Mouse (Mus musculus) lung, postnatal 0 days (tissue): Measurements from ENCODE around the gene Fermt2. TPM values are rescaled to one million over a fixed set of nuclear protein-coding genes. Genes with fewer than 3 reads are reported as not detected.
"Not testable (repeated sequence)": the region's sequence is repeated elsewhere in the genome, so short reads cannot be mapped to it uniquely, and the experiment has no call there.

Experiments used
- ATAC-seq: fragments of 200-750 bp; cut with Nextera tagmentation; 2 replicates; pipeline ENCODE4 v1.8.0; 2017; ENCODE audit warnings: moderate library complexity
- DNase-seq: peaks from one replicate; pipeline ENCODE4 v3.0.0-alpha.2; 2016; ENCODE audit warnings: low spot score
- H3K27ac ChIP-seq: fragments of 300-500 bp; sonication (generic); 2 replicates; pipeline ENCODE4 v1.5.1; 2014; ENCODE audit warnings: antibody characterized with exemption, mild to moderate bottlenecking, low read length, mixed read lengths
- H3K27me3 ChIP-seq: fragments of 300-500 bp; sonication (generic); replicated peaks from 2 replicates; pipeline ENCODE4 v1.6.1; 2014; ENCODE audit warnings: low read length, mixed read lengths; ENCODE audit not compliant: insufficient read depth
- H3K36me3 ChIP-seq: fragments of 300-500 bp; sonication (generic); 2 replicates; pipeline ENCODE4 v1.6.1; 2014; ENCODE audit warnings: low read length, mixed read lengths; ENCODE audit not compliant: insufficient read depth
- H3K4me1 ChIP-seq: fragments of 300-500 bp; sonication (generic); 2 replicates; pipeline ENCODE4 v1.6.1; 2014; ENCODE audit warnings: antibody characterized with exemption, low read depth, low read length, mixed read lengths; ENCODE audit not compliant: insufficient read depth
- H3K4me2 ChIP-seq: fragments of 300-500 bp; sonication (generic); replicated peaks from 2 replicates; pipeline ENCODE4 v1.6.1; 2014; ENCODE audit warnings: low read depth, mild to moderate bottlenecking, low read length, moderate library complexity, mixed read lengths
- H3K4me3 ChIP-seq: fragments of 300-500 bp; sonication (generic); 2 replicates; pipeline ENCODE4 v1.5.1; 2014; ENCODE audit warnings: low read depth, low read length
- H3K9ac ChIP-seq: fragments of 300-500 bp; sonication (generic); replicated peaks from 2 replicates; pipeline ENCODE4 v1.6.1; 2014; ENCODE audit warnings: low read depth, mild to moderate bottlenecking
- H3K9me3 ChIP-seq: fragments of 300-500 bp; sonication (generic); 2 replicates; pipeline ENCODE4 v1.6.1; 2016; ENCODE audit warnings: low read length, mixed read lengths
- CTCF ChIP-seq: IDR thresholded peaks from 2 replicates; pipeline ENCODE4 v1.5.1; 2016; ENCODE audit warnings: antibody characterized with exemption, mild to moderate bottlenecking
- EP300 ChIP-seq: IDR thresholded peaks from 2 replicates; pipeline ENCODE4 v1.6.1; 2016; ENCODE audit warnings: antibody characterized with exemption, mild to moderate bottlenecking, control low read depth
- WGBS: fragments of 180-500 bp; shearing (Covaris S2); extraction: QIAGEN DNeasy Blood & Tissue Kit; methylation state at CpG from one replicate; pipeline ENCODE4 v1.1.7; 2014; 5-methylcytosine and 5-hydroxymethylcytosine counted together
- polyA plus RNA-seq: library from polyadenylated mRNA; unstranded; fragments of >200 nt; fragmentation: Nextera tagmentation; extraction: Ambion mirVana; gene quantifications from 2 replicates; pipeline ENCODE4 v1.2.1, GENCODE M21; 2015

Gene Fermt2
- polyA plus RNA-seq, 1 experiment from 2014 or later = 362 TPM

- Histone ChIP-seq H3K4me1 (peaks cover 8% of the 10 kb centered on the region; the same call in 1 of the 2 replicates), H3K9ac (no peak overlapping the region), H3K9me3 (no peaks in the 10 kb centered on the region), H3K4me3 (no peak overlapping the region), H3K27ac (peak overlapping the region; percentile 72), H3K4me2 (no peak overlapping the region), H3K27me3 (no peaks in the 10 kb centered on the region), H3K36me3 (peaks cover 26% of the 10 kb centered on the region; the same call in 1 of the 2 replicates)
- peak; percentile 54 for TF ChIP-seq EP300
- TF ChIP-seq CTCF = no peak
- 15% methylated on average over 8 of the region's 8 CpGs for whole genome bisulfite sequencing
- DNase-seq = peak; percentile 79
- ATAC-seq = peak; percentile 77
Measured at GRCm38 (mm10) chr14:45477651-45478050, 52.3 kb downstream of the Fermt2 start.

GRCm38 (mm10) chr14:45476990-45477389 lies 52.9 kb downstream of the Fermt2 start:
- no peak for ATAC-seq
- WGBS = 81% methylated on average over 7 of the region's 7 CpGs

GRCm38 (mm10) chr14:45472536-45472935 lies 57.4 kb downstream of the Fermt2 start:
- peaks cover 40% of the 10 kb centered on the region for H3K36me3 ChIP-seq

More at GRCm38 (mm10) chr14:45476990-45477389, 52.9 kb downstream of the Fermt2 start:
- Histone ChIP-seq H3K36me3 (peaks cover 31% of the 10 kb centered on the region), H3K4me3 (no peak overlapping the region), H3K9me3 (no peaks in the 10 kb centered on the region), H3K4me1 (peaks cover 8% of the 10 kb centered on the region; the same call in 1 of the 2 replicates), H3K27ac (peak overlapping the region; percentile 72), H3K9ac (no peak overlapping the region), H3K4me2 (no peak overlapping the region), H3K27me3 (no peaks in the 10 kb centered on the region)
- no peak for TF ChIP-seq EP300
- DNase-seq = no peak

GRCm38 (mm10) chr14:45469446-45469845 lies 60.5 kb downstream of the Fermt2 start:
- 96% methylated on average over 8 of the region's 8 CpGs for WGBS
- peak; percentile 59 for TF ChIP-seq CTCF
- TF ChIP-seq EP300 = no peak
- Histone ChIP-seq H3K27ac (no peak overlapping the region), H3K9ac (no peak overlapping the region), H3K27me3 (no peaks in the 10 kb centered on the region), H3K4me1 (no peaks in the 10 kb centered on the region), H3K4me2 (no peak overlapping the region), H3K9me3 (no peaks in the 10 kb centered on the region), H3K4me3 (no peak overlapping the region), H3K36me3 (peaks cover 55% of the 10 kb centered on the region)
- no peak for DNase-seq
- no peak for ATAC-seq

More at GRCm38 (mm10) chr14:45472536-45472935, 57.4 kb downstream of the Fermt2 start:
- H3K4me1 ChIP-seq = peaks cover 8% of the 10 kb centered on the region; the same call in 1 of the 2 replicates
- TF ChIP-seq CTCF (no peak), EP300 (no peak)
- no peak overlapping the region for H3K4me3 ChIP-seq
- no peaks in the 10 kb centered on the region for H3K9me3 ChIP-seq
- no peak overlapping the region for H3K4me2 ChIP-seq
- WGBS = 83% methylated on average over 10 of the region's 10 CpGs
- no peaks in the 10 kb centered on the region for H3K27me3 ChIP-seq
- DNase-seq = no peak
- H3K27ac ChIP-seq = no peak overlapping the region
- ATAC-seq = no peak
- H3K9ac ChIP-seq = no peak overlapping the region

- not testable (repeated sequence) for H3K4me3 ChIP-seq, DNase-seq, H3K27ac ChIP-seq, ATAC-seq, H3K4me1 ChIP-seq, H3K9ac ChIP-seq, H3K9me3 ChIP-seq, H3K27me3 ChIP-seq, H3K4me2 ChIP-seq
- 89% methylated on average over 7 of the region's 8 CpGs for WGBS
- H3K36me3 ChIP-seq = peaks cover 64% of the 10 kb centered on the region
Measured at GRCm38 (mm10) chr14:45466371-45466770, 63.5 kb downstream of the Fermt2 start.

- H3K36me3 ChIP-seq = peaks cover 66% of the 10 kb centered on the region
- no peak overlapping the region for H3K4me3 ChIP-seq
- 0 out of 2 replicates have a peak, but pooled peaks cover 3% of the 10 kb centered on the region for H3K4me1 ChIP-seq
- WGBS = 51% methylated on average over 19 of the region's 19 CpGs
- no peaks in the 10 kb centered on the region for H3K9me3 ChIP-seq
- TF ChIP-seq CTCF (no peak), EP300 (no peak)
- no peak overlapping the region for H3K4me2 ChIP-seq
- H3K27ac ChIP-seq = peak overlapping the region; percentile 83
- no peaks in the 10 kb centered on the region for H3K27me3 ChIP-seq
- H3K9ac ChIP-seq = no peak overlapping the region
- DNase-seq = peak; percentile 34
- ATAC-seq = no peak; the same call in 1 of the 2 replicates
Measured at GRCm38 (mm10) chr14:45464036-45465035, 65.6 kb downstream of the Fermt2 start.
